Mouse (Mus musculus): ENCODE measurements around the gene Mmgt2. TPM values are rescaled to one million over a fixed set of nuclear protein-coding genes. Genes with fewer than 3 reads are reported as not detected.

Gene Mmgt2
- polyA plus RNA-seq, 1 experiment from 2014 or later: 44.7 TPM

Other genes starting within 250 kb of the Mmgt2 start
- 5.1 and 7.2 TPM in 2 replicates for gene Pigl, start 190.2 kb upstream of the Mmgt2 start, polyA plus RNA-seq (2015; fragmentation: Nextera tagmentation; extraction: Ambion mirVana)
- 112 and 113 TPM in 2 replicates for gene Ncor1, start 190.1 kb upstream of the Mmgt2 start, polyA plus RNA-seq (2015; fragmentation: Nextera tagmentation; extraction: Ambion mirVana)
- 17.1 and 22.1 TPM in 2 replicates for gene Cenpv, start 109.4 kb upstream of the Mmgt2 start, polyA plus RNA-seq (2015; fragmentation: Nextera tagmentation; extraction: Ambion mirVana)
- gene Ubb, start 97.5 kb upstream of the Mmgt2 start, polyA plus RNA-seq (2015; fragmentation: Nextera tagmentation; extraction: Ambion mirVana): 2,445 and 2,567 TPM in 2 replicates
- 4.2 and 6.4 TPM in 2 replicates for gene Trpv2, start 74.2 kb upstream of the Mmgt2 start, polyA plus RNA-seq (2015; fragmentation: Nextera tagmentation; extraction: Ambion mirVana)
- 14.6 and 18.5 TPM in 2 replicates for gene Lrrc75a, start 141 bp upstream of the Mmgt2 start, polyA plus RNA-seq (2015; fragmentation: Nextera tagmentation; extraction: Ambion mirVana)
- 4.6 and 5.1 TPM in 2 replicates for gene Zfp287, start 83.2 kb downstream of the Mmgt2 start, polyA plus RNA-seq (2015; fragmentation: Nextera tagmentation; extraction: Ambion mirVana)
- not detected in 2 replicates for gene Gm10428, start 104.4 kb downstream of the Mmgt2 start, polyA plus RNA-seq (2015; fragmentation: Nextera tagmentation; extraction: Ambion mirVana)
- 9.3 and 10.8 TPM in 2 replicates for gene Zfp286, start 140.8 kb downstream of the Mmgt2 start, polyA plus RNA-seq (2015; fragmentation: Nextera tagmentation; extraction: Ambion mirVana)
- gene Trim16, start 171.6 kb downstream of the Mmgt2 start, polyA plus RNA-seq (2015; fragmentation: Nextera tagmentation; extraction: Ambion mirVana): 4.9 and 8.3 TPM in 2 replicates
- 0.20 and 0.33 TPM in 2 replicates for gene Fbxw10, start 198.4 kb downstream of the Mmgt2 start, polyA plus RNA-seq (2015; fragmentation: Nextera tagmentation; extraction: Ambion mirVana)
- 45.8 and 50.1 TPM in 2 replicates for gene Tvp23b, start 230.8 kb downstream of the Mmgt2 start, polyA plus RNA-seq (2015; fragmentation: Nextera tagmentation; extraction: Ambion mirVana)

Measured in heart, embryonic 15.5 days (tissue).